In the genomic region with DNA sequence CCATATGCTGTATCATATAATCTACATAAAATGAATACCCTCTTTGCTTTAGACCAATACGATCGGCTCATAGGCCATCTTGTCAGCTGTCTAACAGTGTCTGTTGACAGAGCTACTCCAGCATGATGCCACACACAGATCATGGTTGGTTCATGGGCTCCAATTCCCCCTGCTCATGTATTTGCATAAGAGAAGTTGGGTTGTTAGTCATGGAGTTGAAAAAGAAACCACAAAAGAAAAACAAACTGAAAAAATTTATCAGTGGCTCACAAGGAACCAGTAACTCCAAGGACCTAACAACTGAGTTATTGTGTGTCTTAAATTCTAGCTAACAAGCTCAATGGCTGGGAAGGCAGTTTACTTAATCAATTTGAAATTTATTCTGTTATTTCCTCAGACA, we compare ENCODE assay signal across 35 mouse cellular contexts.
DNase-seq lines count a peak whose midpoint lies in the region; ATAC-seq and TF ChIP-seq lines count a peak whose summit lies in the region.
"Had no signal": no experiment of that assay in that cellular context is flagged by ENCODE, and none has a peak within 500 bp of the region (broad histone marks: within the 10 kb centered on the region; RNA-seq: fewer than 3 reads in every experiment).

No protein-coding gene starts in this region.

- DNase-seq in MEL-GATA-1-ER (ENCODE audit: extremely low read depth, low read depth): peak; percentile 36
- DNase-seq in right cerebral cortex, adult 2 months (ENCODE audit: low spot score in 2 of 2): no peak
- no peak for DNase-seq in forebrain, embryonic 11.5 days (ENCODE audit: low spot score)
- DNase-seq in ovary, postnatal 10 days (ENCODE audit: low spot score): no peak
- DNase-seq: adrenal gland, adult 2 months; adrenal gland, postnatal 36 days; cerebellum, adult 2 months; cerebellum, postnatal 25 days; embryo, embryonic 11 days; gastrocnemius, postnatal 25 days; heart, postnatal 10 days; kidney, adult 2 months; kidney, postnatal 10 days; layer of hippocampus, adult 9-11 months; liver, embryonic 13.5 days; lung, adult 2 months; lung, postnatal 10 days; right cerebral cortex, adult 18-20 months; right cerebral cortex, postnatal 4 days; thymus, adult 18-20 months; thymus, postnatal 25 days had no signal

- no peak overlapping the region for H3ac ChIP-seq in C2C12 (ENCODE audit: control insufficient read depth, insufficient read length, low read depth)

- 83% methylated on average over 2 of the region's 2 CpGs for WGBS in forebrain, embryonic 11.5 days

- TF ChIP-seq CTCF in C2C12 (IDR thresholded peaks at IDR 0.05; ENCODE audit: control insufficient read depth, insufficient read depth, insufficient read length): no peak

- no peaks in the 10 kb centered on the region for H3K27me3 ChIP-seq in C2C12 (ENCODE audit: control insufficient read depth, insufficient read depth, insufficient read length)
- no peaks in the 10 kb centered on the region for H3K27me3 ChIP-seq in forebrain, embryonic 11.5 days (ENCODE audit: control insufficient read depth, insufficient read depth, low read length)
- H3K27me3 ChIP-seq: embryonic facial prominence, embryonic 12.5 days; heart, embryonic 13.5 days; hindbrain, embryonic 15.5 days; intestine, embryonic 15.5 days; limb, embryonic 15.5 days; liver, embryonic 13.5 days; midbrain, embryonic 15.5 days had no signal

- no peaks in the 10 kb centered on the region for H3K79me3 ChIP-seq in C2C12 (ENCODE audit: low read depth)

- H3K36me3 ChIP-seq in C2C12 (ENCODE audit: control insufficient read depth, insufficient read depth): no peaks in the 10 kb centered on the region
- H3K36me3 ChIP-seq in forebrain, embryonic 11.5 days (ENCODE audit: control insufficient read depth, insufficient read depth, low read length): no peaks in the 10 kb centered on the region
- H3K36me3 ChIP-seq: embryonic facial prominence, embryonic 12.5 days; forebrain, embryonic 10.5 days; heart, embryonic 13.5 days; hindbrain, embryonic 10.5 days; hindbrain, embryonic 15.5 days; intestine, embryonic 15.5 days; limb, embryonic 10.5 days; limb, embryonic 15.5 days; liver, embryonic 13.5 days; midbrain, embryonic 10.5 days; midbrain, embryonic 15.5 days had no signal

- H3K4me1 ChIP-seq in forebrain, embryonic 11.5 days (replicated peaks; ENCODE audit: control insufficient read depth, insufficient read depth, low read length): no peaks in the 10 kb centered on the region
- H3K4me1 ChIP-seq: embryonic facial prominence, embryonic 12.5 days; forebrain, embryonic 10.5 days; heart, embryonic 13.5 days; hindbrain, embryonic 10.5 days; hindbrain, embryonic 15.5 days; intestine, embryonic 15.5 days; limb, embryonic 10.5 days; limb, embryonic 15.5 days; liver, embryonic 13.5 days; midbrain, embryonic 10.5 days; midbrain, embryonic 15.5 days had no signal

- peak; percentile 42; the same call in 1 of the 2 replicates for ATAC-seq in common myeloid progenitor, adult 5-6 weeks (replicated peaks; ENCODE audit: low read depth, poor library complexity, severe bottlenecking)
- ATAC-seq in megakaryocyte progenitor cell, adult 5-6 weeks (replicated peaks; ENCODE audit: poor library complexity): peak; percentile 44
- ATAC-seq in forebrain, embryonic 11.5 days (replicated peaks; ENCODE audit: low FRiP score): no peak
- ATAC-seq: intestine, embryonic 15.5 days; midbrain, embryonic 15.5 days had no signal

- H3K79me2 ChIP-seq in C2C12 (ENCODE audit: control insufficient read depth, insufficient read depth): no peaks in the 10 kb centered on the region

- no peaks in the 10 kb centered on the region for H3K9me3 ChIP-seq in forebrain, embryonic 11.5 days (ENCODE audit: control insufficient read depth, low read length)
- H3K9me3 ChIP-seq: embryonic facial prominence, embryonic 12.5 days; forebrain, embryonic 10.5 days; heart, embryonic 13.5 days; hindbrain, embryonic 10.5 days; hindbrain, embryonic 15.5 days; intestine, embryonic 15.5 days; limb, embryonic 10.5 days; limb, embryonic 15.5 days; liver, embryonic 13.5 days; midbrain, embryonic 10.5 days; midbrain, embryonic 15.5 days had no signal

- no peak overlapping the region for H3K27ac ChIP-seq in forebrain, embryonic 11.5 days (ENCODE audit: low read depth, low read length)
- H3K27ac ChIP-seq: embryonic facial prominence, embryonic 12.5 days; forebrain, embryonic 10.5 days; heart, embryonic 13.5 days; hindbrain, embryonic 10.5 days; hindbrain, embryonic 15.5 days; intestine, embryonic 15.5 days; limb, embryonic 10.5 days; limb, embryonic 15.5 days; liver, embryonic 13.5 days; midbrain, embryonic 10.5 days; midbrain, embryonic 15.5 days; stomach, postnatal 0 days had no signal

- H3K4me3 ChIP-seq in C2C12 (ENCODE audit: insufficient read depth, poor library complexity, severe bottlenecking): no peak overlapping the region
- no peak overlapping the region for H3K4me3 ChIP-seq in forebrain, embryonic 11.5 days (ENCODE audit: low read depth, low read length)
- H3K4me3 ChIP-seq: embryonic facial prominence, embryonic 12.5 days; forebrain, embryonic 10.5 days; heart, embryonic 13.5 days; hindbrain, embryonic 10.5 days; hindbrain, embryonic 15.5 days; intestine, embryonic 15.5 days; limb, embryonic 10.5 days; limb, embryonic 15.5 days; liver, embryonic 13.5 days; midbrain, embryonic 10.5 days; midbrain, embryonic 15.5 days had no signal

- no peak overlapping the region for H3K9ac ChIP-seq in forebrain, embryonic 11.5 days (ENCODE audit: low read length)
- H3K9ac ChIP-seq: embryonic facial prominence, embryonic 12.5 days; heart, embryonic 13.5 days; hindbrain, embryonic 15.5 days; intestine, embryonic 15.5 days; limb, embryonic 15.5 days; liver, embryonic 13.5 days; midbrain, embryonic 15.5 days had no signal

- H3K4me2 ChIP-seq in forebrain, embryonic 11.5 days (ENCODE audit: low read depth, low read length, severe bottlenecking): no peak overlapping the region
- H3K4me2 ChIP-seq: embryonic facial prominence, embryonic 12.5 days; heart, embryonic 13.5 days; hindbrain, embryonic 15.5 days; intestine, embryonic 15.5 days; limb, embryonic 15.5 days; liver, embryonic 13.5 days; midbrain, embryonic 15.5 days had no signal

TF ChIP-seq in C2C12, 6 proteins besides CTCF, POLR2A, EP300 and RAD21:
- TF ChIP-seq MYOG (IDR thresholded peaks at IDR 0.05; ENCODE audit: control insufficient read depth, extremely low read depth, insufficient read length) (no peak), CEBPB (IDR thresholded peaks at IDR 0.05; ENCODE audit: low read depth) (no peak), MYOD1 (IDR thresholded peaks at IDR 0.05; ENCODE audit: control insufficient read depth, insufficient read length, low read depth) (peak; percentile 38)
